Comparison of ENCODE assay signal across 8 mouse cellular contexts in genomic region chr12:111693341-111694270, GRCm38 (mm10). TPM values are rescaled to one million over a fixed set of nuclear protein-coding genes. Genes with fewer than 3 reads are reported as not detected.
DNase-seq lines count a peak whose midpoint lies in the region; ATAC-seq and TF ChIP-seq lines count a peak whose summit lies in the region.

No protein-coding gene starts in this region.

- H3K27me3 ChIP-seq in ES-Bruce4 (ENCODE audit: control insufficient read depth, insufficient read depth, low read length, poor library complexity, severe bottlenecking): no peaks in the 10 kb centered on the region
- no peaks in the 10 kb centered on the region for H3K27me3 ChIP-seq in embryonic facial prominence, embryonic 15.5 days
- H3K27me3 ChIP-seq in kidney, postnatal 0 days (ENCODE audit: insufficient read depth, low read length): no peaks in the 10 kb centered on the region
- no peaks in the 10 kb centered on the region for H3K27me3 ChIP-seq in liver, postnatal 0 days (ENCODE audit: insufficient read depth, low read length)
- H3K27me3 ChIP-seq in small intestine, adult 2 months (ENCODE audit: control insufficient read depth, insufficient read depth, low read length): no peaks in the 10 kb centered on the region

- WGBS in embryonic facial prominence, embryonic 15.5 days: 38% methylated on average over 18 of the region's 18 CpGs
- WGBS in kidney, postnatal 0 days: 31% methylated on average over 18 of the region's 18 CpGs
- WGBS in liver, postnatal 0 days (ENCODE audit: insufficient replicate concordance): 58% methylated on average over 18 of the region's 18 CpGs
- 73% methylated on average over 18 of the region's 18 CpGs for WGBS in small intestine, adult 2 months

- H3K27ac ChIP-seq in ES-Bruce4 (ENCODE audit: insufficient read depth, low read length): no peak overlapping the region
- peak overlapping the region; percentile 66 for H3K27ac ChIP-seq in embryonic facial prominence, embryonic 15.5 days (replicated peaks)
- H3K27ac ChIP-seq in kidney, postnatal 0 days: peak overlapping the region; percentile 81
- peak overlapping the region; percentile 75 for H3K27ac ChIP-seq in liver, postnatal 0 days (ENCODE audit: low read depth)
- H3K27ac ChIP-seq in small intestine, adult 2 months (ENCODE audit: insufficient read depth, low read depth, low read length): peak overlapping the region; percentile 24; the same call in 1 of the 2 replicates

- peak overlapping the region; percentile 34 for H3K4me2 ChIP-seq in embryonic facial prominence, embryonic 15.5 days (replicated peaks)
- H3K4me2 ChIP-seq in kidney, postnatal 0 days (ENCODE audit: low read length): peak overlapping the region; percentile 19; the same call in 1 of the 2 replicates
- H3K4me2 ChIP-seq in liver, postnatal 0 days (ENCODE audit: low read depth, low read length): peak overlapping the region; percentile 9; the same call in 1 of the 2 replicates

- peaks cover 9% of the 10 kb centered on the region for H3K4me1 ChIP-seq in ES-Bruce4 (ENCODE audit: control insufficient read depth, insufficient read depth, low read length)
- peaks cover 53% of the 10 kb centered on the region for H3K4me1 ChIP-seq in embryonic facial prominence, embryonic 15.5 days
- H3K4me1 ChIP-seq in kidney, postnatal 0 days (replicated peaks; ENCODE audit: insufficient read depth, low read length): peaks cover 36% of the 10 kb centered on the region
- peaks cover 21% of the 10 kb centered on the region for H3K4me1 ChIP-seq in liver, postnatal 0 days (ENCODE audit: insufficient read depth)
- H3K4me1 ChIP-seq in small intestine, adult 2 months (ENCODE audit: control insufficient read depth, insufficient read depth, insufficient read length, low read length): peaks cover 30% of the 10 kb centered on the region

- no peaks in the 10 kb centered on the region for H3K9me3 ChIP-seq in ES-Bruce4 (replicated peaks; ENCODE audit: control insufficient read depth, insufficient read depth, low read length, poor library complexity, severe bottlenecking)
- no peaks in the 10 kb centered on the region for H3K9me3 ChIP-seq in embryonic facial prominence, embryonic 15.5 days (replicated peaks)
- no peaks in the 10 kb centered on the region for H3K9me3 ChIP-seq in kidney, postnatal 0 days (replicated peaks; ENCODE audit: low read length)
- no peaks in the 10 kb centered on the region for H3K9me3 ChIP-seq in liver, postnatal 0 days (ENCODE audit: low read length)

- no peak for TF ChIP-seq POLR2A in ES-Bruce4 (IDR thresholded peaks at IDR 0.05; ENCODE audit: insufficient read depth, low read length)
- no peak for TF ChIP-seq POLR2A in small intestine, adult 2 months (IDR thresholded peaks at IDR 0.05; ENCODE audit: low read depth, low read length)

- no peaks in the 10 kb centered on the region for H3K36me3 ChIP-seq in ES-Bruce4 (ENCODE audit: control insufficient read depth, insufficient read depth, low read length, poor library complexity, severe bottlenecking)
- no peaks in the 10 kb centered on the region for H3K36me3 ChIP-seq in embryonic facial prominence, embryonic 15.5 days
- H3K36me3 ChIP-seq in kidney, postnatal 0 days (ENCODE audit: insufficient read depth, low read length): no peaks in the 10 kb centered on the region
- H3K36me3 ChIP-seq in liver, postnatal 0 days (replicated peaks; ENCODE audit: insufficient read depth, low read length): no peaks in the 10 kb centered on the region
- no peaks in the 10 kb centered on the region for H3K36me3 ChIP-seq in small intestine, adult 2 months (ENCODE audit: control insufficient read depth, insufficient read depth, low read length)

- ATAC-seq in cerebellum, adult (ENCODE audit: insufficient number of reproducible peaks, low FRiP score, low TSS enrichment): no peak
- ATAC-seq in embryonic facial prominence, embryonic 15.5 days (ENCODE audit: insufficient number of reproducible peaks, low FRiP score, low TSS enrichment, low read depth): peak; percentile 66
- peak; percentile 29 for ATAC-seq in kidney, postnatal 0 days (replicated peaks; ENCODE audit: low FRiP score, low read depth)
- peak; percentile 4; the same call in 1 of the 2 replicates for ATAC-seq in liver, postnatal 0 days

- 0 out of 2 replicates have a peak, but pooled peaks have one; percentile 3 for TF ChIP-seq EP300 in ES-Bruce4 (IDR thresholded peaks at IDR 0.05; ENCODE audit: insufficient read depth, low read depth, low read length)
- TF ChIP-seq EP300 in liver, postnatal 0 days (IDR thresholded peaks at IDR 0.05; ENCODE audit: low read depth): no peak

- H3K4me3 ChIP-seq in ES-Bruce4 (ENCODE audit: low read depth, low read length): no peak overlapping the region
- H3K4me3 ChIP-seq in embryonic facial prominence, embryonic 15.5 days (replicated peaks): no peak overlapping the region
- no peak overlapping the region for H3K4me3 ChIP-seq in kidney, postnatal 0 days (replicated peaks; ENCODE audit: low read depth, low read length)
- H3K4me3 ChIP-seq in liver, postnatal 0 days (ENCODE audit: low read depth, low read length): no peak overlapping the region
- H3K4me3 ChIP-seq in small intestine, adult 2 months (ENCODE audit: low read depth, low read length): no peak overlapping the region

- DNase-seq in cerebellum, adult 18-20 months: peak; percentile 50 to 57
- DNase-seq in kidney, postnatal 0 days (ENCODE audit: low spot score): peak; percentile 44
- DNase-seq in liver, postnatal 0 days: no peak
- no peak for DNase-seq in adipocyte (ENCODE audit: low spot score)

- peak overlapping the region; percentile 28; the same call in 1 of the 2 replicates for H3K9ac ChIP-seq in ES-Bruce4 (ENCODE audit: low read depth, poor library complexity, severe bottlenecking)
- H3K9ac ChIP-seq in embryonic facial prominence, embryonic 15.5 days: peak overlapping the region; percentile 12; the same call in 1 of the 2 replicates
- peak overlapping the region; percentile 46; the same call in 1 of the 2 replicates for H3K9ac ChIP-seq in kidney, postnatal 0 days (ENCODE audit: low read depth, low read length)
- H3K9ac ChIP-seq in liver, postnatal 0 days (replicated peaks): no peak overlapping the region

- TF ChIP-seq CTCF in ES-Bruce4 (IDR thresholded peaks at IDR 0.05; ENCODE audit: low read depth, low read length): no peak
- TF ChIP-seq CTCF in kidney, postnatal 0 days (IDR thresholded peaks at IDR 0.05; ENCODE audit: low read depth): no peak
- no peak for TF ChIP-seq CTCF in liver, postnatal 0 days (IDR thresholded peaks at IDR 0.05; ENCODE audit: low read depth)
- no peak for TF ChIP-seq CTCF in small intestine, adult 2 months (IDR thresholded peaks at IDR 0.05; ENCODE audit: extremely low read depth, insufficient read length, insufficient replicate concordance, low read depth, low read length)

RNA-seq across cellular contexts. Expression of gene Trmt61a, which starts 15.7 kb away (rescaled TPM):
- polyA plus RNA-seq in ES-Bruce4 (2011; ENCODE audit: insufficient read depth, insufficient read length, low read depth, missing spikeins): 13.0 and 14.8 TPM in 2 replicates
- polyA plus RNA-seq in embryonic facial prominence, embryonic 15.5 days (2015; fragmentation: Nextera tagmentation; extraction: Ambion mirVana): 13.3 and 15.4 TPM in 2 replicates
- polyA plus RNA-seq in kidney, postnatal 0 days (2015; fragmentation: Nextera tagmentation; extraction: Ambion mirVana): 6.3 and 6.8 TPM in 2 replicates
- 4.3 and 5.7 TPM in 2 replicates for polyA plus RNA-seq in liver, postnatal 0 days (2015; fragmentation: Nextera tagmentation; extraction: Ambion mirVana)
- polyA plus RNA-seq in small intestine, adult 2 months (2012; rRNA removed): 24.9 and 33.6 TPM in 2 replicates

RNA-seq across cellular contexts. Expression of gene Bag5, which starts 19.5 kb away (rescaled TPM):
- polyA plus RNA-seq in ES-Bruce4 (2011; ENCODE audit: insufficient read depth, insufficient read length, low read depth, missing spikeins): 13.4 and 14.6 TPM in 2 replicates
- polyA plus RNA-seq in embryonic facial prominence, embryonic 15.5 days (2015; fragmentation: Nextera tagmentation; extraction: Ambion mirVana): 65.5 and 66.6 TPM in 2 replicates
- polyA plus RNA-seq in kidney, postnatal 0 days (2015; fragmentation: Nextera tagmentation; extraction: Ambion mirVana): 45.7 and 48.9 TPM in 2 replicates
- polyA plus RNA-seq in liver, postnatal 0 days (2015; fragmentation: Nextera tagmentation; extraction: Ambion mirVana): 16.7 TPM in 2 replicates
- 3.4 and 5.5 TPM in 2 replicates for polyA plus RNA-seq in small intestine, adult 2 months (2012; rRNA removed)

RNA-seq across cellular contexts. Expression of gene Apopt1, which starts 19.5 kb away (rescaled TPM):
- 49.1 and 49.4 TPM in 2 replicates for polyA plus RNA-seq in ES-Bruce4 (2011; ENCODE audit: insufficient read depth, insufficient read length, low read depth, missing spikeins)
- 52.6 and 55.7 TPM in 2 replicates for polyA plus RNA-seq in embryonic facial prominence, embryonic 15.5 days (2015; fragmentation: Nextera tagmentation; extraction: Ambion mirVana)
- polyA plus RNA-seq in kidney, postnatal 0 days (2015; fragmentation: Nextera tagmentation; extraction: Ambion mirVana): 57.8 and 61.4 TPM in 2 replicates
- 21.5 and 22.1 TPM in 2 replicates for polyA plus RNA-seq in liver, postnatal 0 days (2015; fragmentation: Nextera tagmentation; extraction: Ambion mirVana)
- polyA plus RNA-seq in small intestine, adult 2 months (2012; rRNA removed): 12.1 and 16.7 TPM in 2 replicates

RNA-seq across cellular contexts. Expression of gene Ckb, which starts 21.5 kb away (rescaled TPM):
- 140 and 147 TPM in 2 replicates for polyA plus RNA-seq in ES-Bruce4 (2011; ENCODE audit: insufficient read depth, insufficient read length, low read depth, missing spikeins)
- polyA plus RNA-seq in embryonic facial prominence, embryonic 15.5 days (2015; fragmentation: Nextera tagmentation; extraction: Ambion mirVana): 247 and 255 TPM in 2 replicates
- polyA plus RNA-seq in kidney, postnatal 0 days (2015; fragmentation: Nextera tagmentation; extraction: Ambion mirVana): 135 and 148 TPM in 2 replicates
- polyA plus RNA-seq in liver, postnatal 0 days (2015; fragmentation: Nextera tagmentation; extraction: Ambion mirVana): 28.1 and 32.7 TPM in 2 replicates
- 599 and 1,328 TPM in 2 replicates for polyA plus RNA-seq in small intestine, adult 2 months (2012; rRNA removed)

Comparison
In these comparisons a context has a peak if more than half of its experiments do, and no peak if none do; other contexts are left out.
1. DNase-seq: peak in cerebellum, adult 18-20 months (2 of 2) and kidney, postnatal 0 days (single experiment); none in liver, postnatal 0 days (single experiment) and adipocyte (single experiment).
2. Peak in every context shown above with its lines, with median percentiles within 50 percentile points of each other: H3K4me2 ChIP-seq.